Mouse (Mus musculus): ENCODE measurements around the gene Iqce. TPM values are rescaled to one million over a fixed set of nuclear protein-coding genes. Genes with fewer than 3 reads are reported as not detected.

Gene Iqce
- 6.1 and 8.2 TPM in 2 replicates for polyA plus RNA-seq (2012; ENCODE audit: low replicate concordance)

DNA sequence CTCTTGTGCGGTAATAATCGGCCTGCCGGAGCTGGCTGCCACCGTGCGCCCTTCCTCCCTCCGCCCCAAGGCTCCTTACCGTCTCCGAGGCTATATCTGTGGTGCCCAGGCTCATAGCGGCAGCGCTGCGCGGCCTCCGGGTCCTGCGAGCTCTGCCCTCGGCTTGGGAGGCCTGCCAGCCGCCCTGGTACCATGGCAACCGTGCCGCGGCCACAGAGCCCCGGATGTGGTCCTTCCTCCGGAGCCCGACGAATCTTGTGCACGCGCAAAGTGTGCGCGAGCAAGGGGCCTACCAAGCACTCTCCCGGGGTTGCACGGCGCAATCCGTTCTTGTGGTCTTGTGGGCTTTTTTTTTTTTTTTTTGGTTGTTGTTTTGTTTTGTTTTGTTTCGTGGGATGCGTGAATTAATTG lies at the start of gene Iqce:
Iqce (minus strand) TSS at position 276 of the 411 bp plus-strand sequence.

DNA sequence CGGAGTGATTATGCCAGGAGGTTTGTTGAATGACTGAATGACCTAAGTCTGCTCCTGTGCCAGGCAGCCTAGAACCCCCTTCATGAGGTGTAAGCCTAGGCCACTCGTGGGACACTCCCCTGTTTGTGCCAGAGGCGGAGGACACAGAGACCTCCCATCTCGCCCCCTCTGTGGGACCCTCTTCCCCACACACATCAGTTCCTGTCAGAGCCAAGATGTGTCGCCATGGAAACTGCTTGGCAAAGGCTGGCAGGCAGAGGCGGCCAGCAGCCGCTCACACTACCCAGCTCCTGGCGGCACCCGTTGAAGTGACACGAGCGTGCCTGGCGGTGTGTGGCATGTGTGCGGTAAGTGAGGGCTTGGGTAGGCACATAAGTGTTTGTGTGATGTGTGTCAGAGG lies 21.6 kb upstream of the Iqce start, which contains the start of gene Amz1:
Amz1 (plus strand) TSS at position 306 of the 400 bp plus-strand sequence.

DNA sequence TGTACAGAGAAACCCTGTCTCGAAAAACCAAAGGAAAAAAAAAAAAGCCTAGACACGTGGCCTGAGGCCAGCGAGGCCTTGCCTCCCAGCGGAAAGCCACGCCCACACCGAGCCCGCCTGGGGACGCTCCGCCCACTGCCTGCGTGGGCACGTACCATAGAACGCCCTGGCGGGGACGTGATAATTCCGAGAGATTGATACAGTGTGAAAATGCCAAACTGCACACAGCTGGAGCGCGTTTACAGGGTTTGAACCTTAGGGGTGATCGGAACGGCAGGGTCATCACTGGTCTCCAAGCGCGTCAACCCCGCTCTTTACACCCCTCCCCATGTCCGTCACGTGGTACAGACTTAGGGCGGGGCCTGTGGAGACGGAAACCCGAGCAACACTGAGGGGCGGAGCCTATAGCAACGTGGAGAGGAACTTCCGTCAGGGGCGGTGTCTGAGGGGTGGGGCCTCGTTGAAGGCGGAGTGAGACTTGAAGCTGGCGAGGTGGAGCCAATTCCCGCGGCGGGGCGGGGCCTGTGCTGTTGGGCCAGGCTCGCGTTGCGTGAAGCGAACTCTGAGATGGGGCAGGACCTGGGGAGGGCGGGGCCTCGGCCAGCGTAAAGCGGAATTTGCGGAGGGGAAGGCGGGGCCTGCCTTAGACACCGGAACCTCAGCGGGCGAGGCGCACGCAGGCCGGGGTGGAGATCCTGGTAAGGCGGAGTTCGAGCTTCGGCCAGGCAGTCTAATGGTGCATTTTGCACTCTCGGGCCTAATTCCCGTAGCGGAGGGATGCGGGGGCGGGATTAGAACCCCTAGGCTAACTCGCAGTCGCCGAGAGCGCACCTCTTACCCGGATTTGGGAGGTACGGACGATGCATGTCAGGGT lies 2.4 kb upstream of the Iqce start, which contains the start of gene Brat1:
Brat1 (plus strand) TSS at position 634 of the 874 bp plus-strand sequence.

DNA sequence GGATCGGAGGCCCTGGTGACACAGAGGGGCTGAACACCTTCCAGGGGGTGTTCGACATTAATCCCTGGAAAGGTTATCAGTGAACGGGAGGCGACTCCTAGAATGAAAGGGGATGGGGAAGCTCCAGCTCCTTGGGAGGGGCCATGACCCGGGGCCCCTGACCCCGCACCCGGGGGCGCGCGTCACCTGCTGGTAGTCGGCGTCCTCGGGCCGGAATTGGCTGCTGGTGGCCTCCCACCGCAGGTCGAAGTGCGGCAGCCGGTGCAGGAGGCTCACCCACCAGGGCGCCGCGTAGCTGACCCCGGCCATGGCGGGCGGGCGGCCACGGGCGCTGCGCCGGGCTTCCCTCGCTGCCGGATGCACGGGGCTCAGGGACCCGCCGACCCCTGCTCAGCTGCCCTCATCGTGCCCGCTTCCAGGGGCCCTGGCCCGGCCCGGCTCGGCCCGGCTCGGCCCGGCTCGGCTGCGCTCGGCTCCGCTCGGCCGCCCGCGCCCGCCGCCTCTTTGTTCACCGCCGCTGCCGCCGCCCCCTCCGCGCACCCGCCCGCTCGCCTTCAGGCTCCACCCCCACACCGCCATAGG lies 53.6 kb downstream of the Iqce start, which contains the start of gene Ttyh3:
Ttyh3 (minus strand) TSS at position 513 of the 582 bp plus-strand sequence.

Other genes starting within 250 kb of the Iqce start
- gene Chst12, start 196.8 kb downstream of the Iqce start, polyA plus RNA-seq (2012; ENCODE audit: low replicate concordance) = 15.5 and 23.9 TPM in 2 replicates
- gene Grifin, start 137.3 kb downstream of the Iqce start, polyA plus RNA-seq (2012; ENCODE audit: low replicate concordance) = 0.66 TPM in 1 of 2 replicates, not detected in the other
- 56.9 and 84.0 TPM in 2 replicates for gene Lfng, start 95.1 kb downstream of the Iqce start, polyA plus RNA-seq (2012; ENCODE audit: low replicate concordance)
- gene Ttyh3, start 53.3 kb downstream of the Iqce start, polyA plus RNA-seq (2012; ENCODE audit: low replicate concordance) = 131 and 156 TPM in 2 replicates
- gene Brat1, start 2.6 kb upstream of the Iqce start, polyA plus RNA-seq (2012; ENCODE audit: low replicate concordance) = 21.0 and 40.8 TPM in 2 replicates
- gene Amz1, start 21.7 kb upstream of the Iqce start, polyA plus RNA-seq (2012; ENCODE audit: low replicate concordance) = 4.8 and 7.2 TPM in 2 replicates
- gene Gna12, start 128.1 kb upstream of the Iqce start, polyA plus RNA-seq (2012; ENCODE audit: low replicate concordance) = 72.4 and 143 TPM in 2 replicates